Mouse (Mus musculus) neural tube, embryonic 15.5 days (tissue): Measurements from ENCODE around the gene Smlr1. TPM values are rescaled to one million over a fixed set of nuclear protein-coding genes. Genes with fewer than 3 reads are reported as not detected.

Experiments used
- ATAC-seq: fragments of 200-750 bp; cut with Nextera tagmentation; 2 replicates; pipeline ENCODE4 v1.8.0; 2017; ENCODE audit warnings: mild to moderate bottlenecking, moderate TSS enrichment, moderate library complexity; ENCODE audit not compliant: low FRiP score
- H3K27ac ChIP-seq: fragments of 300-500 bp; sonication (generic); replicated peaks from 2 replicates; pipeline ENCODE4 v1.5.1; 2015; ENCODE audit warnings: mild to moderate bottlenecking, inconsistent platforms
- H3K27me3 ChIP-seq: fragments of 300-500 bp; sonication (generic); replicated peaks from 2 replicates; pipeline ENCODE4 v1.6.1; 2015; ENCODE audit warnings: inconsistent platforms
- H3K36me3 ChIP-seq: fragments of 300-500 bp; sonication (generic); 2 replicates; pipeline ENCODE4 v1.6.1; 2015; ENCODE audit warnings: inconsistent platforms
- H3K4me1 ChIP-seq: fragments of 300-500 bp; sonication (generic); 2 replicates; pipeline ENCODE4 v1.6.1; 2015; ENCODE audit warnings: inconsistent platforms
- H3K4me2 ChIP-seq: fragments of 300-500 bp; sonication (generic); 2 replicates; pipeline ENCODE4 v1.6.1; 2015; ENCODE audit warnings: inconsistent platforms, mild to moderate bottlenecking, moderate library complexity
- H3K4me3 ChIP-seq: fragments of 300-500 bp; sonication (generic); replicated peaks from 2 replicates; pipeline ENCODE4 v1.5.1; 2015; ENCODE audit warnings: mild to moderate bottlenecking, inconsistent platforms
- H3K9ac ChIP-seq: fragments of 300-500 bp; sonication (generic); replicated peaks from 2 replicates; pipeline ENCODE4 v1.6.1; 2015; ENCODE audit warnings: mild to moderate bottlenecking, inconsistent platforms
- H3K9me3 ChIP-seq: fragments of 300-500 bp; sonication (generic); replicated peaks from 2 replicates; pipeline ENCODE4 v1.6.1; 2016; ENCODE audit warnings: inconsistent platforms
- WGBS: fragments of 180-500 bp; shearing (Covaris S2); methylation state at CpG from one replicate; pipeline ENCODE4 v1.1.7; 2015; ENCODE audit warnings: mixed read lengths; 5-methylcytosine and 5-hydroxymethylcytosine counted together
- polyA plus RNA-seq: library from polyadenylated mRNA; unstranded; fragments of >200 nt; fragmentation: Nextera tagmentation; extraction: Ambion mirVana; gene quantifications from 2 replicates; pipeline ENCODE4 v1.2.1, GENCODE M21; 2015

Gene Smlr1
- polyA plus RNA-seq: not detected in 2 replicates

- no peak within 1 kb of the TSS for H3K27ac ChIP-seq
- ATAC-seq: no peak
- no peaks in the 10 kb centered on the region for H3K9me3 ChIP-seq
- H3K4me1 ChIP-seq: 0 out of 2 replicates have a peak, but pooled peaks cover 6% of the 10 kb centered on the region
- no peak within 1 kb of the TSS for H3K4me2 ChIP-seq
- no peak within 1 kb of the TSS for H3K9ac ChIP-seq
- H3K4me3 ChIP-seq: no peak within 1 kb of the TSS
- WGBS: 95% methylated on average over 10 of the region's 10 CpGs
- no peaks in the 10 kb centered on the region for H3K27me3 ChIP-seq
- H3K36me3 ChIP-seq: no peaks in the 10 kb centered on the region
These were observed at the start of gene Smlr1 for GRCm38 (mm10) chr10:25535891-25536331. TSS of gene Smlr1 (minus strand) at chr10:25536267.

GRCm38 (mm10) chr10:25584899-25585298 is 48.8 kb upstream of the Smlr1 start:
- no peak overlapping the region for H3K4me3 ChIP-seq
- no peaks in the 10 kb centered on the region for H3K36me3 ChIP-seq
- no peaks in the 10 kb centered on the region for H3K4me1 ChIP-seq
- H3K27me3 ChIP-seq: no peaks in the 10 kb centered on the region
- no peak overlapping the region for H3K27ac ChIP-seq
- ATAC-seq: no peak
- no peaks in the 10 kb centered on the region for H3K9me3 ChIP-seq
- no peak overlapping the region for H3K4me2 ChIP-seq
- 85% methylated on average over 6 of the region's 6 CpGs for WGBS
- H3K9ac ChIP-seq: no peak overlapping the region

GRCm38 (mm10) chr10:25580066-25580465 is 44.0 kb upstream of the Smlr1 start:
- WGBS: 79% methylated on average over 2 of the region's 2 CpGs
- H3K27ac ChIP-seq: no peak overlapping the region
- H3K4me3 ChIP-seq: no peak overlapping the region
- H3K9me3 ChIP-seq: no peaks in the 10 kb centered on the region
- no peak overlapping the region for H3K9ac ChIP-seq
- H3K27me3 ChIP-seq: no peaks in the 10 kb centered on the region
- no peaks in the 10 kb centered on the region for H3K4me1 ChIP-seq
- no peak overlapping the region for H3K4me2 ChIP-seq
- ATAC-seq: no peak
- no peaks in the 10 kb centered on the region for H3K36me3 ChIP-seq

- Histone ChIP-seq H3K9ac (no peak overlapping the region), H3K4me2 (no peak overlapping the region), H3K4me1 (no peaks in the 10 kb centered on the region), H3K4me3 (no peak overlapping the region), H3K27me3 (no peaks in the 10 kb centered on the region), H3K36me3 (no peaks in the 10 kb centered on the region), H3K27ac (no peak overlapping the region), H3K9me3 (no peaks in the 10 kb centered on the region)
- peak; percentile 68 for ATAC-seq
- WGBS: 39% methylated on average over 9 of the region's 9 CpGs
These were observed 35.5 kb upstream of the Smlr1 start for GRCm38 (mm10) chr10:25571319-25572240.

- 51% methylated on average over 4 of the region's 4 CpGs for WGBS
- Histone ChIP-seq H3K9me3 (no peaks in the 10 kb centered on the region), H3K4me3 (no peak overlapping the region), H3K4me1 (no peaks in the 10 kb centered on the region), H3K36me3 (no peaks in the 10 kb centered on the region), H3K4me2 (no peak overlapping the region), H3K9ac (no peak overlapping the region), H3K27ac (no peak overlapping the region), H3K27me3 (no peaks in the 10 kb centered on the region)
- ATAC-seq: no peak
These were observed 16.9 kb upstream of the Smlr1 start for GRCm38 (mm10) chr10:25552936-25553335.

GRCm38 (mm10) chr10:25541097-25541496 is 5.0 kb upstream of the Smlr1 start:
- Histone ChIP-seq H3K36me3 (no peaks in the 10 kb centered on the region), H3K4me2 (no peak overlapping the region), H3K27ac (no peak overlapping the region), H3K9ac (no peak overlapping the region), H3K9me3 (no peaks in the 10 kb centered on the region), H3K4me1 (no peaks in the 10 kb centered on the region), H3K27me3 (no peaks in the 10 kb centered on the region), H3K4me3 (no peak overlapping the region)
- WGBS: 98% methylated on average over 3 of the region's 3 CpGs
- ATAC-seq: no peak

- Histone ChIP-seq H3K36me3 (no peaks in the 10 kb centered on the region), H3K9me3 (no peaks in the 10 kb centered on the region), H3K4me2 (no peak overlapping the region), H3K4me1 (no peaks in the 10 kb centered on the region), H3K9ac (no peak overlapping the region), H3K4me3 (no peak overlapping the region), H3K27ac (no peak overlapping the region), H3K27me3 (no peaks in the 10 kb centered on the region)
- no peak for ATAC-seq
- 87% methylated on average over 6 of the region's 6 CpGs for WGBS
These were observed 3.7 kb upstream of the Smlr1 start for GRCm38 (mm10) chr10:25539771-25540168.

- H3K36me3 ChIP-seq: no peaks in the 10 kb centered on the region
- no peak overlapping the region for H3K27ac ChIP-seq
- no peak overlapping the region for H3K4me2 ChIP-seq
- H3K27me3 ChIP-seq: no peaks in the 10 kb centered on the region
- 81% methylated on average over 4 of the region's 4 CpGs for WGBS
- H3K4me3 ChIP-seq: no peak overlapping the region
- H3K9ac ChIP-seq: no peak overlapping the region
- H3K9me3 ChIP-seq: no peaks in the 10 kb centered on the region
- no peaks in the 10 kb centered on the region for H3K4me1 ChIP-seq
- no peak for ATAC-seq
These were observed 3.2 kb upstream of the Smlr1 start for GRCm38 (mm10) chr10:25539146-25539770.

GRCm38 (mm10) chr10:25538738-25539137 is 2.7 kb upstream of the Smlr1 start:
- Histone ChIP-seq H3K27me3 (no peaks in the 10 kb centered on the region), H3K36me3 (no peaks in the 10 kb centered on the region), H3K4me1 (no peaks in the 10 kb centered on the region), H3K9ac (no peak overlapping the region), H3K4me3 (no peak overlapping the region), H3K4me2 (no peak overlapping the region), H3K9me3 (no peaks in the 10 kb centered on the region), H3K27ac (no peak overlapping the region)
- no peak for ATAC-seq
- WGBS: 93% methylated on average over 1 of the region's 1 CpGs

- H3K36me3 ChIP-seq: no peaks in the 10 kb centered on the region
- no peak overlapping the region for H3K4me2 ChIP-seq
- no peaks in the 10 kb centered on the region for H3K27me3 ChIP-seq
- H3K4me1 ChIP-seq: 0 out of 2 replicates have a peak, but pooled peaks cover 2% of the 10 kb centered on the region
- H3K9me3 ChIP-seq: no peaks in the 10 kb centered on the region
- H3K9ac ChIP-seq: no peak overlapping the region
- H3K4me3 ChIP-seq: no peak overlapping the region
- WGBS: 98% methylated on average over 6 of the region's 6 CpGs
- no peak for ATAC-seq
- no peak overlapping the region for H3K27ac ChIP-seq
These were observed 554 bp upstream of the Smlr1 start for GRCm38 (mm10) chr10:25536621-25537020.

GRCm38 (mm10) chr10:25534467-25534866 is 1.6 kb downstream of the Smlr1 start:
- Histone ChIP-seq H3K27me3 (no peaks in the 10 kb centered on the region), H3K4me1 (0 out of 2 replicates have a peak, but pooled peaks cover 6% of the 10 kb centered on the region), H3K4me2 (no peak overlapping the region), H3K4me3 (no peak overlapping the region), H3K36me3 (no peaks in the 10 kb centered on the region), H3K9ac (no peak overlapping the region), H3K9me3 (no peaks in the 10 kb centered on the region), H3K27ac (no peak overlapping the region)
- WGBS: 86% methylated on average over 5 of the region's 5 CpGs
- no peak for ATAC-seq
